18 mouse cellular contexts compared by ENCODE assay signal in the genomic region with DNA sequence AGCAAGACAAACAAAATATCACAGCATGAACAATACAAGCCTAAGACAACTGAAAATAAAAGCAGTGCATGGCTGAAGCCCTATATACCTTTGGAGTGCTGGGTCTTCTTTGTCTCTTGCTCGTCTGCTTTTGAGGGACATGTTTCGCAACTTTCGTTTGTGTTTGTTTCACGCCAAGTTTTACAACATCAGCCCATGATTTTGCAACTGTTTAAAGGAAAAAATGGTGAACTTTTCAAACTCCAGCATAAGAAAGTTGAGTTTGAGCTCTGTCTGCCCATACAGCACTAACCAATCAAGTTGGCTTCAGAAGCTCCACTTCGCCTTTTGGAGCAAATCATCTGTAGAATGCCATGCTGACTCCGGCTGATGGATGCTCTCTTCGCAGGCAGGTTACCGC. TPM values are rescaled to one million over a fixed set of nuclear protein-coding genes. Genes with fewer than 3 reads are reported as not detected.
DNase-seq lines count a peak whose midpoint lies in the region; ATAC-seq and TF ChIP-seq lines count a peak whose summit lies in the region.
"Had no signal": no experiment of that assay in that cellular context is flagged by ENCODE, and none has a peak within 500 bp of the region (broad histone marks: within the 10 kb centered on the region; RNA-seq: fewer than 3 reads in every experiment).

No protein-coding gene starts in this region.

- ATAC-seq in liver, embryonic 12.5 days: no peak
- ATAC-seq in liver, postnatal 0 days: peak; percentile 47; the same call in 1 of the 2 replicates
- ATAC-seq: forebrain, embryonic 16.5 days had no signal

- intact Hi-C loops in left cerebral cortex, adult 2 months (cut with DNase I): no loop called here

- no peak for TF ChIP-seq CTCF in liver, adult 2 months (IDR thresholded peaks at IDR 0.05; ENCODE audit: low read depth, low read length)
- TF ChIP-seq CTCF in liver, postnatal 0 days (IDR thresholded peaks at IDR 0.05; ENCODE audit: low read depth): no peak
- TF ChIP-seq CTCF in left cerebral cortex, adult 2 months (IDR thresholded peaks at IDR 0.05): no peak

- no peaks in the 10 kb centered on the region for H3K36me3 ChIP-seq in liver, adult 2 months (ENCODE audit: control insufficient read depth, insufficient read depth, low read length)
- H3K36me3 ChIP-seq in liver, embryonic 12.5 days: peaks cover 100% of the 10 kb centered on the region
- peaks cover 94% of the 10 kb centered on the region for H3K36me3 ChIP-seq in liver, postnatal 0 days (replicated peaks; ENCODE audit: insufficient read depth, low read length)
- H3K36me3 ChIP-seq: hindbrain, embryonic 15.5 days had no signal

- H3K4me3 ChIP-seq in liver, adult 2 months (ENCODE audit: insufficient read depth, low read depth, low read length): no peak overlapping the region
- H3K4me3 ChIP-seq in liver, embryonic 12.5 days: no peak overlapping the region
- no peak overlapping the region for H3K4me3 ChIP-seq in liver, postnatal 0 days (ENCODE audit: low read depth, low read length)
- H3K4me3 ChIP-seq in left cerebral cortex, adult 2 months: no peak overlapping the region
- H3K4me3 ChIP-seq: embryonic facial prominence, embryonic 13.5 days; forebrain, embryonic 12.5 days; heart, embryonic 12.5 days; hindbrain, embryonic 10.5 days; hindbrain, embryonic 15.5 days had no signal

- no peak for TF ChIP-seq EP300 in liver, postnatal 0 days (IDR thresholded peaks at IDR 0.05; ENCODE audit: low read depth)

- DNase-seq in liver, adult 2 months (ENCODE audit: extremely low read depth, low read depth, low spot score): peak; percentile 94
- DNase-seq in lung, postnatal 36 days: peak; percentile 22
- DNase-seq in lung, postnatal 4 days: no peak
- no peak for DNase-seq in liver, postnatal 0 days
- no peak for DNase-seq in left cerebral cortex, adult 2 months (ENCODE audit: extremely low spot score in 1 of 2, low spot score in 2 of 2)
- no peak for DNase-seq in frontal cortex, postnatal 10 days (ENCODE audit: low spot score in 2 of 2)
- DNase-seq: adrenal gland, postnatal 10 days; cerebellum, adult 11-12 months; cerebellum, adult 9-10 months; cerebellum, postnatal 25 days; gastrocnemius, postnatal 14 days had no signal

- H3K9ac ChIP-seq in liver, adult 2 months (ENCODE audit: low read depth, low read length): no peak overlapping the region
- no peak overlapping the region for H3K9ac ChIP-seq in liver, embryonic 12.5 days
- no peak overlapping the region for H3K9ac ChIP-seq in liver, postnatal 0 days (replicated peaks)
- H3K9ac ChIP-seq: embryonic facial prominence, embryonic 13.5 days; forebrain, embryonic 12.5 days; heart, embryonic 12.5 days; hindbrain, embryonic 15.5 days had no signal

- no peak overlapping the region for H3K27ac ChIP-seq in liver, adult 2 months (replicated peaks; ENCODE audit: insufficient read depth, low read depth, low read length)
- no peak overlapping the region for H3K27ac ChIP-seq in liver, embryonic 12.5 days
- peak overlapping the region; percentile 11; the same call in 1 of the 2 replicates for H3K27ac ChIP-seq in liver, postnatal 0 days (ENCODE audit: low read depth)
- H3K27ac ChIP-seq in left cerebral cortex, adult 2 months: no peak overlapping the region
- H3K27ac ChIP-seq: embryonic facial prominence, embryonic 13.5 days; forebrain, embryonic 12.5 days; hindbrain, embryonic 10.5 days; hindbrain, embryonic 15.5 days had no signal

- no peaks in the 10 kb centered on the region for H3K9me3 ChIP-seq in liver, embryonic 12.5 days (replicated peaks)
- no peaks in the 10 kb centered on the region for H3K9me3 ChIP-seq in liver, postnatal 0 days (ENCODE audit: low read length)
- H3K9me3 ChIP-seq: embryonic facial prominence, embryonic 13.5 days; forebrain, embryonic 12.5 days; heart, embryonic 12.5 days; hindbrain, embryonic 10.5 days; hindbrain, embryonic 15.5 days had no signal

- no peaks in the 10 kb centered on the region for H3K27me3 ChIP-seq in liver, adult 2 months (ENCODE audit: control insufficient read depth, insufficient read depth, low read length)
- no peaks in the 10 kb centered on the region for H3K27me3 ChIP-seq in liver, embryonic 12.5 days (replicated peaks)
- no peaks in the 10 kb centered on the region for H3K27me3 ChIP-seq in liver, postnatal 0 days (ENCODE audit: insufficient read depth, low read length)
- H3K27me3 ChIP-seq: embryonic facial prominence, embryonic 13.5 days; forebrain, embryonic 12.5 days; heart, embryonic 12.5 days; hindbrain, embryonic 15.5 days had no signal

- no peak overlapping the region for H3K4me2 ChIP-seq in liver, embryonic 12.5 days
- peak overlapping the region; percentile 54 for H3K4me2 ChIP-seq in liver, postnatal 0 days (ENCODE audit: low read depth, low read length)
- H3K4me2 ChIP-seq: embryonic facial prominence, embryonic 13.5 days; forebrain, embryonic 12.5 days; heart, embryonic 12.5 days; hindbrain, embryonic 15.5 days had no signal

- no peaks in the 10 kb centered on the region for H3K79me2 ChIP-seq in liver, adult 2 months (ENCODE audit: control insufficient read depth, insufficient read depth, low read length)

- 30% methylated on average over 8 of the region's 8 CpGs for WGBS in liver, adult 2 months
- 91% methylated on average over 8 of the region's 8 CpGs for WGBS in liver, embryonic 12.5 days (ENCODE audit: insufficient replicate concordance)
- 78% methylated on average over 8 of the region's 8 CpGs for WGBS in liver, postnatal 0 days (ENCODE audit: insufficient replicate concordance)

- no peak for TF ChIP-seq POLR2A in liver, adult 2 months (IDR thresholded peaks at IDR 0.05; ENCODE audit: extremely low read depth, insufficient read depth, low read length)

- H3K4me1 ChIP-seq in liver, adult 2 months (ENCODE audit: control insufficient read depth, insufficient read depth, low read length): peaks cover 10% of the 10 kb centered on the region
- no peaks in the 10 kb centered on the region for H3K4me1 ChIP-seq in liver, embryonic 12.5 days
- H3K4me1 ChIP-seq in liver, postnatal 0 days (ENCODE audit: insufficient read depth): peaks cover 16% of the 10 kb centered on the region
- H3K4me1 ChIP-seq: embryonic facial prominence, embryonic 13.5 days; forebrain, embryonic 12.5 days; heart, embryonic 12.5 days; hindbrain, embryonic 10.5 days; hindbrain, embryonic 15.5 days had no signal

RNA-seq across cellular contexts. Expression of gene Mki67, which starts 11.9 kb away (rescaled TPM):
- total RNA-seq in liver, adult 2 months (2014; rRNA removed): 0.65 and 1.6 TPM in 2 replicates
- polyA plus RNA-seq in liver, adult 2 months (2012; rRNA removed): 0.02 and 0.05 TPM in 2 replicates
- polyA plus RNA-seq in liver, embryonic 12.5 days (2016; fragmentation: Nextera tagmentation; extraction: Ambion mirVana): 108 and 118 TPM in 2 replicates
- polyA plus RNA-seq in liver, postnatal 0 days (2015; fragmentation: Nextera tagmentation; extraction: Ambion mirVana): 35.4 and 38.8 TPM in 2 replicates
- total RNA-seq in left cerebral cortex, adult 2 months (2021): under 1 TPM; 0.35 to 0.41 TPM

Comparison
In these comparisons a context has a peak if more than half of its experiments do, and no peak if none do; other contexts are left out.
1. DNase-seq: peak in liver, adult 2 months (single experiment) and lung, postnatal 36 days (single experiment); none in lung, postnatal 4 days (0 of 2), liver, postnatal 0 days (single experiment), left cerebral cortex, adult 2 months (0 of 2) and frontal cortex, postnatal 10 days (0 of 2).
2. RNA of gene Mki67, which starts 11.9 kb away (polyA plus RNA-seq): 108 to 118 TPM in liver, embryonic 12.5 days and 35.4 to 38.8 TPM in liver, postnatal 0 days; 0.02 to 0.05 TPM in liver, adult 2 months; every median in the first group is over 10 times any median in the second.